Mouse (Mus musculus) ovary, postnatal 10 days (tissue): ENCODE results near the gene Ell3.
"Not testable (repeated sequence)": the region's sequence is repeated elsewhere in the genome, so short reads cannot be mapped to it uniquely, and the experiment has no call there.

Experiments
- DNase-seq: peaks from one replicate; pipeline ENCODE4 v3.0.0; 2022; ENCODE audit warnings: low spot score

The Ell3 gene

DNA sequence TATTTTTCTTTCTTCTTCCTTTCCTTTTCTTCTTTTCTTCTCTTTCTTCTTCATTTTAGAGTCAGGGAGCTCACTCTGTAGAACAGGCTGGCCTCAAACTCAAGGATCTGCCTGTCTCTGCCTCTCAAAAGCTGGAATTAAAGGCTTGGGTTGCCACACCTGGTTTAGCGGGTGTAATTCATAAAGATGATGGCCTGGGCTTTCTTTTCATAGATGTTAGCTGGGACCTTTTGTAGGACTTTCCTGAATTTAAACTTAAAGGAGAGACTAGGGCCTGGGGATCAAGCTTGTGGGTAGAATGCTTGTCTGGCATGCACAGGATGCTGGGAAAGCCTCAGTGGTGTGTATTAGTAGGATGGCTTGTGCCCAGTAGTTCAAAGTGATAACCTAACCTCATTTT is at the start of gene Ell3:
Gene Ell3, minus strand, starts transcription at position 101 of the 400 bp plus-strand sequence.
- no peak for DNase-seq

DNA sequence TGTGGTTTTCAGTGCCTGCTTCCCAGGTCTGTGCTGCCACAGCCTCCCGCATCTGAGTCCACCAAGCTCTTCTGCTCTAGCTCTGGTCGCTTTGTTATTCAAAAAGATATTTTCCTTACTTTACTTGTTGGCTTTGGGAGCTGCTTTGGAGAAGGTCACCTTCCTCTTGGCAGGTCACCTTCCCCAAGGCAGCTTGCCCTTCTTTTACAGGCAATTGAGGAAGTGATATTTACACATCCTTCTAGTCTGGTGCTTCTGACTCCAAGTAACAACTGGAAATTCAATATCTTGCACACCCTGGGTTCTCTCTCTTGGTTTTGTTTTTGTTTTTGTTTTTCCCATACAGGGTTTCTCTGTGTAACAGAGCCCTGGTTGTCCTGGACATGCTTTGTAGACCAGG is 40.3 kb upstream of the Ell3 start:
- DNase-seq = not testable (repeated sequence)

DNA sequence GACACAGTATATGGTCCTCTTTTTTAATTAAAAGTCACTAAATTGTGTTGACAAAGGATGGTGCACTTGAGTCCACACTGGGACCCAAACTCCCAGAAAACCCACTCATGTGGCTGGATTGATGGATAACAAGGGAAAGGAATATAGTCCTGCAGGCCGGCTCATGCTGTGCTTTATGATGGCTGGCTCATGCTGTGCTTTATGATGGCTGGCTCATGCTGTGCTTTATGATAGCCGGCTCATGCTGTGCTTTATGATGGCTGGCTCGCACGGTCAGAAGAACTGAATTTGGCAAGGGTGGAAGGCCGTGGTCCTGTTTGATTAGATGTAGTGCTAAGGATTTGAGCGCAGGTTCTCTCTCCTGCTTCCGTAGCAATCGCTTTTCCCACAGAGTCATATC is 39.5 kb upstream of the Ell3 start:
- DNase-seq = no peak

GRCm38 (mm10) chr2:121480916-121481315 is 36.8 kb upstream of the Ell3 start:
- DNase-seq = not testable (repeated sequence)

DNA sequence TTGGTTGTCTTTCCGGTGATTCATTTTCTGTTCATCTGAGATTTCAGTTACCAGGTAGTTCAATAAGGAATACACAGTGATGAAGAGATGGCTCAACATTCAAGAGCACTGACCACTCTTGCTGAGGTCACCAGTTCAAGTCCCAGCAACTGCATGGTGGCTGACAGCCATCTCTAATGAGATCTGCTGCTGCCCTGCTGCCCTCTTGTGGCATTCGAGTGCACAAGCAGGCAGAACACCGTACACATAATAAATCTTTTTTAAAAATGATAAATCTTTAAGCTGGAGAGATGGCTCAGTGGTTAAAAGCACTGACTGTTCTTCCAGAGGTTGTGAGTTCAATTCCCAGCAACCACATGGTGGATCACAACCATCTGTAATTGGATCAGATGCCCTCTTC is 36.4 kb upstream of the Ell3 start:
- DNase-seq = no peak

GRCm38 (mm10) chr2:121477491-121478266 is 33.6 kb upstream of the Ell3 start:
- no peak for DNase-seq

DNA sequence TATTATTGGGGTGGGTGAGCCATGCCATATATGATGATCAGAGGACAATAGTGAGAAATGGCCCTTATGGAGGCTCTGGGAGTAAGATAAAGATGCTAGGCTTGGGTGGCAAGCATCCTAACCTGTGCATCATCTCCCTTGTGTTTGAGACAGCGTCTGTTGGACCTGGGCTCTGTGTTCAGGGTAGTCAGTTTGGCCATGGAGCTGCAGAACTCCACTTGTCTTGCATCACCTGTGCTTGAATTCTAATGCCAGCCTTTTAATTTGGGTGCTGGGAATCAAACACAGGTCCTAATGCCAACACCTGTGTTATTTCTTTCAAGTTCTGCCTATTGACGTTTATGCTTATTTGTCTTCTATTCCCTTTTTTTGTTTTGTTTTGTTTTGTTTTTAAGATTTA is 31.2 kb upstream of the Ell3 start:
- DNase-seq = not testable (repeated sequence)

- DNase-seq = no peak
These were observed 30.1 kb upstream of the Ell3 start for GRCm38 (mm10) chr2:121474180-121474535.

DNA sequence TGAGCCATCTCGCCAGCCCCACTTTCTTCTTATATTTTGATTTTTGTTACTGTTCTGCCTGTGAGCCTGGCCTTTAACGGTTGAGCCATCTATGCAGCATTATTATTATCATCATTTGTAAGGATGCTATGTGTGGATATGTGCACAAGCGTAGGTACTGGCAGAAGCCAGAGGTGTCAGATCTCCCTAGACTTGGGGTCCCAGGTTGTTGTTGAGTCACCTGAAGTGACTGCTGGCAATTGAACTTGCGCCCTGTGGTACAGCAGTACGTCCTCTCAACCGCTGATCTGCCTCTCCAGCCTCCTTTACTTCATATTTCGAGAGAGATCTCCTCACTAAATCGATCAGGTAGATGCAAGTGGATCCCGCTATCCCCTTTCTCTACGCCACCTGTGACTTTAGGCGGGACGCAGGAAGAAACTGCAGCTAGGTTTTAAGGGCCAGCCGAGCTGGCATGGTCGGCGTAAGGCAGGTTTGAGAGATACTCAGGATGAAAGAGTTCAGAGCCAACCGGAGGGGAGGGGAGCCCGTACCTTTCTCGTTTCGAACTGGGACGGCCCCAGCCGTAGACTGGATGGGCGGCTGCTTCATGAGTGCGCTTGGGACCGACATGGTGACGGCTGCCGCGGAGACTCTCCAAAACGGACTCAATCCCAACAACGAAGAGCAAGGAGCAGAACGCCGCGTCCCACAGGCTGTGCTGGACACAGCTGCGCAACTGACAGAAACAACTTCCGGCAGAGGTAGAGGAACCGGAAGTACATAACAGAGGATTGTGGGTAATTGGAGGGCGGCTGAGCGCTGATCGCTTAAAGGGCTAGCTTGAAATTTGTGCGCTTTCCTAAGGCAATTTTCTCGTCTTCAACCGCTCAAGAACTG is 29.5 kb upstream of the Ell3 start, which contains the start of gene Mfap1b:
Gene Mfap1b, minus strand, starts transcription at position 767 of the 879 bp plus-strand sequence.
- DNase-seq = peak; percentile 36

DNA sequence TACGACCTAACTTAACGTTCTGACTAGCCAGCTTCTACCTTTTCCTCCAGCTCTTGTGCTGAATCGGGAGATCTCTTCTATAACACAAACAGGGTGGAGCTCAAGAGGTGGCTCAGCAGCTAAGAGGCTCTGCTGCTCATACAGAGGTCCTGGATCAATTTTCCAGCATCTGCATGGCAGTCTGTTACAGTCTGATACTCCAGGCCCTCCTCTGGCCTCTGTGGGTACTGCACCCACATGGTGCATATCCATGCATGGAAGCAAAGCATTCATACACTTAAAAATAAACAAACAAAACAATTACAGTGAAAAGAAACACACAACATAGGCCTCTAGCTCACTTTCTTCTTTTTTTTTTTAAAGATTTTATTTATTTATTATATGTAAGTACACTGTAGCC is 28.7 kb upstream of the Ell3 start:
- not testable (repeated sequence) for DNase-seq

- not testable (repeated sequence) for DNase-seq
These were observed 24.9 kb upstream of the Ell3 start for GRCm38 (mm10) chr2:121468982-121469381.

GRCm38 (mm10) chr2:121460071-121460470 is 16.0 kb upstream of the Ell3 start:
- DNase-seq = no peak

- DNase-seq = peak; percentile 65
These were observed 12.9 kb upstream of the Ell3 start, which contains the start of gene Serinc4 for GRCm38 (mm10) chr2:121456692-121457642. Gene Serinc4 (minus strand): TSS chr2:121456781.

- no peak for DNase-seq
These were observed 11.5 kb upstream of the Ell3 start for GRCm38 (mm10) chr2:121455534-121455933.

DNA sequence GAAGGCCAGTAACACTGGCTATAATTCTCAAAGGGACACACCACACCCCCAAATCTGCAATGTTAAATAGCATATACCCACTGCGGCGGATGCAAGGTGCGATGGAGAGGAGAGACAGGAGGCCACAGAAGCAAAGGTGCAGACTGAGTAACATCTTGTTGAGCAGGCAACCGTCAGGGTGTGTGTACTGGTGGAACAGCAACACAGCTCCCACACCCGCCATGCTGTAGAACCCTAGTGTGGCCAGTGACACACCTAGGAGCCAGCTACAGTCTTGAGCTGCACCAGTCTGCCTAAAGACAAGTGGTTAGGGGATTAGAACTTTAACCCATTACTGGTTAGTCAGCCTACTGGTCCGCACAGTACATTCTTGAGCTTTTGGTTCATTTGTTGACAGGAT is 9.8 kb upstream of the Ell3 start:
- no peak for DNase-seq

- DNase-seq = no peak
These were observed 8.9 kb upstream of the Ell3 start, which contains the start of gene Hypk for GRCm38 (mm10) chr2:121452990-121453389. Gene Hypk (plus strand): TSS chr2:121453290.

- DNase-seq = no peak
These were observed 8.3 kb upstream of the Ell3 start for GRCm38 (mm10) chr2:121452361-121452760.

- no peak for DNase-seq
These were observed 6.0 kb upstream of the Ell3 start for GRCm38 (mm10) chr2:121450093-121450492.

- DNase-seq = no peak
These were observed 5.5 kb upstream of the Ell3 start for GRCm38 (mm10) chr2:121449545-121450011.

- DNase-seq = peak; percentile 96
These were observed 4.9 kb upstream of the Ell3 start, which contains the start of gene Serf2 for GRCm38 (mm10) chr2:121448739-121449535. Gene Serf2 (plus strand): TSS chr2:121449195.

DNA sequence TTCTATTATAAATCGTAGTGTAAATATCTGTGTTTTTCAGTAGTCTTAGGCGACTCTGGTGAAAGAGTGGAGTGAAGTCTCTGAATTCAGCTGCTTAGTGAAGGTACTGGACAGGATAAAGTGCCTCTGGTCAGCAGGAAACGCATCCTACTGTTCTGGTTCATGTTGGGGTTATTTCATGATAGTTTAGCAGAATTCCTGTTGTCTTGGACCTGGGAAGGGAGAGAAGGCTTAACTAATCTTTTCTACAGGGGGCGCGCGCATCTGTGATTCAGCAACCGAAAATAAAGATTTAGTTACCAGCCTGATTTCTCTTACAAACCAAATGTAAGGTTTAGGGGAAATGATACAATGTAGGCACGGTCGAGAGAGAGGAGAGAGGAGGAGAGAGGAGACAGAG is 4.1 kb upstream of the Ell3 start:
- no peak for DNase-seq
